Mouse (Mus musculus): ENCODE measurements around the gene Snx32. TPM values are rescaled to one million over a fixed set of nuclear protein-coding genes. Genes with fewer than 3 reads are reported as not detected.
A peak's percentile ranks its signal among the peaks of the same experiment; 100 is the strongest.

The Snx32 gene
- polyA plus RNA-seq, 1 experiment: 150 TPM

GRCm38 (mm10) chr19:5543362-5543761 is 33.0 kb upstream of the Snx32 start:
- TF ChIP-seq CTCF (IDR thresholded peaks at IDR 0.05; ENCODE audit: extremely low read depth, insufficient read depth, low read length) (no peak), POLR2A (IDR thresholded peaks at IDR 0.05; ENCODE audit: extremely low read depth, insufficient read depth, low read length) (no peak)
- Histone ChIP-seq H3K27ac (ENCODE audit: insufficient read depth, low read length) (no peak overlapping the region), H3K4me3 (ENCODE audit: insufficient read depth, low read length) (no peak overlapping the region), H3K4me1 (ENCODE audit: control insufficient read depth, insufficient read depth, low read length) (no peaks in the 10 kb centered on the region)

- TF ChIP-seq CTCF (IDR thresholded peaks at IDR 0.05; ENCODE audit: extremely low read depth, insufficient read depth, low read length): no peak
- no peak for TF ChIP-seq POLR2A (IDR thresholded peaks at IDR 0.05; ENCODE audit: extremely low read depth, insufficient read depth, low read length)
- H3K27ac ChIP-seq (ENCODE audit: insufficient read depth, low read length): no peak overlapping the region
- H3K4me3 ChIP-seq (ENCODE audit: insufficient read depth, low read length): no peak overlapping the region
- no peaks in the 10 kb centered on the region for H3K4me1 ChIP-seq (ENCODE audit: control insufficient read depth, insufficient read depth, low read length)
Measured at GRCm38 (mm10) chr19:5538786-5539185, 28.4 kb upstream of the Snx32 start.

DNA sequence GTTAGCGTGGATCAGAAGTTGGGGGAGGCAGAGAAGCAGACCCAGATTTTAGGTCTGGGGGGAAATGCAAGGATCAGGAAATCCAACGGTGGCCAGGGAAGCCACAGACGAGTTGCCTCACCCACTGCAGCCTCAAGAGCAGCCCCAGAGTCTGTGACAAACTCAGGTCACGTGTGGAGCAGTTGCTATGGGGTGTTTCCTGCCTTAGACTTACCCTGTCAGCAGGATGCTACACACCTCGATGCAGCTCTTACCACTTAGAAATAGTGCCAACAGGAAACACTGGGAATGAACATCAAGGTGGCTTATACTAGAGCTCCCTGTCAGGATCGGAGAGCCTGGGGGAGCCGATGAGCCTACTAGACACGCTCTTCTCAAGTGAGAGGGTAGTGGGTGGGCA is 22.2 kb upstream of the Snx32 start:
- no peak overlapping the region for H3K27ac ChIP-seq (ENCODE audit: insufficient read depth, low read length)
- no peaks in the 10 kb centered on the region for H3K4me1 ChIP-seq (ENCODE audit: control insufficient read depth, insufficient read depth, low read length)
- TF ChIP-seq POLR2A (IDR thresholded peaks at IDR 0.05; ENCODE audit: extremely low read depth, insufficient read depth, low read length) (no peak), CTCF (IDR thresholded peaks at IDR 0.05; ENCODE audit: extremely low read depth, insufficient read depth, low read length) (no peak)
- H3K4me3 ChIP-seq (ENCODE audit: insufficient read depth, low read length): no peak overlapping the region

- Histone ChIP-seq H3K4me1 (ENCODE audit: control insufficient read depth, insufficient read depth, low read length) (no peaks in the 10 kb centered on the region), H3K27ac (ENCODE audit: insufficient read depth, low read length) (no peak overlapping the region), H3K4me3 (ENCODE audit: insufficient read depth, low read length) (no peak overlapping the region)
- TF ChIP-seq CTCF (IDR thresholded peaks at IDR 0.05; ENCODE audit: extremely low read depth, insufficient read depth, low read length): no peak
- TF ChIP-seq POLR2A (IDR thresholded peaks at IDR 0.05; ENCODE audit: extremely low read depth, insufficient read depth, low read length): no peak
Measured at GRCm38 (mm10) chr19:5530138-5530524, 19.8 kb upstream of the Snx32 start.

GRCm38 (mm10) chr19:5529325-5530137 is 19.2 kb upstream of the Snx32 start:
- H3K27ac ChIP-seq (ENCODE audit: insufficient read depth, low read length): no peak overlapping the region
- no peak overlapping the region for H3K4me3 ChIP-seq (ENCODE audit: insufficient read depth, low read length)
- H3K4me1 ChIP-seq (ENCODE audit: control insufficient read depth, insufficient read depth, low read length): no peaks in the 10 kb centered on the region
- TF ChIP-seq CTCF (IDR thresholded peaks at IDR 0.05; ENCODE audit: extremely low read depth, insufficient read depth, low read length): peak; percentile 86
- no peak for TF ChIP-seq POLR2A (IDR thresholded peaks at IDR 0.05; ENCODE audit: extremely low read depth, insufficient read depth, low read length)

GRCm38 (mm10) chr19:5525204-5525603 is 14.9 kb upstream of the Snx32 start:
- H3K27ac ChIP-seq (ENCODE audit: insufficient read depth, low read length): no peak overlapping the region
- no peak for TF ChIP-seq POLR2A (IDR thresholded peaks at IDR 0.05; ENCODE audit: extremely low read depth, insufficient read depth, low read length)
- TF ChIP-seq CTCF (IDR thresholded peaks at IDR 0.05; ENCODE audit: extremely low read depth, insufficient read depth, low read length): no peak
- H3K4me1 ChIP-seq (ENCODE audit: control insufficient read depth, insufficient read depth, low read length): no peaks in the 10 kb centered on the region
- no peak overlapping the region for H3K4me3 ChIP-seq (ENCODE audit: insufficient read depth, low read length)

DNA sequence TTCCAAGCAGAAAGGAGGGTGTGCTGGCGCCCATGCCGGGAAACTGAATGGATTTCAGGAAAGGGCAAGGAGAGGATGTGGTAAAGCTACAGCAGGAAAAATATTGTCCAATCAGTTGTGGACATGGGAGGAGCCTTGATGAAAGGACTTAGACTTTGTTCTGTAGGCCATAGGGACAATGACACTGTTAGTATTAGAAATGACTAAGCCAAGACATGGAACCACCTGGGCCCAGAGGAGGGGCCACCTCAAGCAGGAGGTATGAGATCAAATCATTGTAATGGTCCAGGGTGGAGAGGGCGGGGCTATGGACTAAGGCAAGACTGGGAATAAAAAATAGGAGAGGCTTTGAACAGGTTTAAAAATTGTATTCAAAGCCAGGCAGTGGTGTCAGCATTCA is 8.4 kb upstream of the Snx32 start:
- Histone ChIP-seq H3K4me1 (ENCODE audit: control insufficient read depth, insufficient read depth, low read length) (no peaks in the 10 kb centered on the region), H3K27ac (ENCODE audit: insufficient read depth, low read length) (no peak overlapping the region), H3K4me3 (ENCODE audit: insufficient read depth, low read length) (no peak overlapping the region)
- TF ChIP-seq CTCF (IDR thresholded peaks at IDR 0.05; ENCODE audit: extremely low read depth, insufficient read depth, low read length): no peak
- no peak for TF ChIP-seq POLR2A (IDR thresholded peaks at IDR 0.05; ENCODE audit: extremely low read depth, insufficient read depth, low read length)

DNA sequence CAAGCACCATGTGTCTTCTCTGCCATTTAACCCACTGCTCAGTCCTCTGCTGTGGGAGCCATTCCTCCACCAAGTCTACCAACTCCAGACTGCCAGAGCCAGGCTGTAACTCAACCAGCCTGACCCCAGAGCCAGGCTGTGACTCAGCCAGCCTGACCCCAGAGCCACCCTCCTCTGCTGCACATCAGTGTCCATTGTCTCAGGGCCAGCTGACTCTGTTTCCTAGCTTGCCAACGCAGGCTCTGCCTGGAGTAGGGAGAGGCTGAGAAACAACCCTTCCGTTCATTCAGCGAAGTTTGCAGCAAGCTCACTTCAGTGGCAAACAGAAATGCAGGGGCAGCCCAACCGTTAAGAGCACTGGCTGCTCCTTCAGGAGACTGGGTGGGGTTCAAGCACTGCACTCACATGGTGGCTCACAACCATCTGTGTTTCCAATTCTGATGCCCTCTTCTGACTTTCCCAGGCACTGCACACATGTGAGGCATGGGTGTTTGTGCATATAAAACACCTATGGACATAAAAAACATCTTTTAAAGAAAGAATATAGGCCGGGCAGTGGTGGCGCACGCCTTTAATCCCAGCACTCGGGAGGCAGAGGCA is 6.7 kb upstream of the Snx32 start:
- TF ChIP-seq POLR2A (IDR thresholded peaks at IDR 0.05; ENCODE audit: extremely low read depth, insufficient read depth, low read length) (no peak), CTCF (IDR thresholded peaks at IDR 0.05; ENCODE audit: extremely low read depth, insufficient read depth, low read length) (no peak)
- no peaks in the 10 kb centered on the region for H3K4me1 ChIP-seq (ENCODE audit: control insufficient read depth, insufficient read depth, low read length)
- no peak overlapping the region for H3K4me3 ChIP-seq (ENCODE audit: insufficient read depth, low read length)
- peak overlapping the region; percentile 70; the same call in 1 of the 2 replicates for H3K27ac ChIP-seq (ENCODE audit: insufficient read depth, low read length)

- Histone ChIP-seq H3K27ac (ENCODE audit: insufficient read depth, low read length) (peak overlapping the region; percentile 70; the same call in 1 of the 2 replicates), H3K4me3 (ENCODE audit: insufficient read depth, low read length) (no peak overlapping the region), H3K4me1 (ENCODE audit: control insufficient read depth, insufficient read depth, low read length) (no peaks in the 10 kb centered on the region)
- no peak for TF ChIP-seq POLR2A (IDR thresholded peaks at IDR 0.05; ENCODE audit: extremely low read depth, insufficient read depth, low read length)
- no peak for TF ChIP-seq CTCF (IDR thresholded peaks at IDR 0.05; ENCODE audit: extremely low read depth, insufficient read depth, low read length)
Measured at GRCm38 (mm10) chr19:5515840-5516777, 5.8 kb upstream of the Snx32 start.

Measured in cortical plate, adult 2 months (tissue).